12 mouse cellular contexts compared by ENCODE assay signal in genomic region chr3:6984918-6985317, GRCm38 (mm10).
"Had no signal": no experiment of that assay in that cellular context is flagged by ENCODE, and none has a peak within 500 bp of the region (broad histone marks: within the 10 kb centered on the region; RNA-seq: fewer than 3 reads in every experiment).

No protein-coding gene starts in this region.

- H3K4me2 ChIP-seq: kidney, embryonic 15.5 days; neural tube, embryonic 15.5 days had no signal

- H3K27me3 ChIP-seq: kidney, embryonic 15.5 days; neural tube, embryonic 15.5 days had no signal

- DNase-seq: kidney, postnatal 14 days; left cerebral cortex, postnatal 4 days; lung, adult 18-20 months; midbrain, embryonic 14.5 days; right cerebral cortex, adult 18-20 months; right cerebral cortex, postnatal 25 days; thymus, postnatal 36 days had no signal

- H3K36me3 ChIP-seq: kidney, embryonic 15.5 days; midbrain, embryonic 10.5 days; neural tube, embryonic 15.5 days had no signal

- H3K9ac ChIP-seq: kidney, embryonic 15.5 days; liver, embryonic 14.5 days; neural tube, embryonic 15.5 days had no signal

- H3K4me1 ChIP-seq: kidney, embryonic 15.5 days; midbrain, embryonic 10.5 days; neural tube, embryonic 15.5 days had no signal

- H3K27ac ChIP-seq: kidney, embryonic 15.5 days; liver, embryonic 14.5 days; midbrain, embryonic 10.5 days; neural tube, embryonic 15.5 days had no signal

- H3K4me3 ChIP-seq: kidney, embryonic 15.5 days; midbrain, embryonic 10.5 days; myocyte; neural tube, embryonic 15.5 days had no signal

- H3K9me3 ChIP-seq: kidney, embryonic 15.5 days; midbrain, embryonic 10.5 days; neural tube, embryonic 15.5 days had no signal
